Mouse (Mus musculus) G1E (cell line): ENCODE measurements around the gene Pcnx3. TPM values are rescaled to one million over a fixed set of nuclear protein-coding genes. Genes with fewer than 3 reads are reported as not detected.
A peak's percentile ranks its signal among the peaks of the same experiment; 100 is the strongest.

Experiments used
- ATAC-seq: 2 replicates; pipeline ENCODE4 v1.8.0; 2016; ENCODE audit warnings: mild to moderate bottlenecking; ENCODE audit not compliant: insufficient number of reproducible peaks, poor library complexity, low FRiP score, severe bottlenecking; ENCODE audit errors: extremely low read depth
- DNase-seq: peaks from one replicate; pipeline ENCODE4 v3.0.0; 2012; ENCODE audit warnings: low spot score
- H3K27me3 ChIP-seq: 2 replicates; pipeline ENCODE4 v1.6.1; 2012; ENCODE audit warnings: mild to moderate bottlenecking, low read length, inconsistent platforms; ENCODE audit not compliant: insufficient read depth
- H3K36me3 ChIP-seq: replicated peaks from 2 replicates; pipeline ENCODE3; 2012; ENCODE audit warnings: mild to moderate bottlenecking, inconsistent platforms
- H3K4me1 ChIP-seq: 2 replicates; pipeline ENCODE4 v1.6.1; 2012; ENCODE audit warnings: low read depth, low read length, inconsistent platforms, mixed read lengths; ENCODE audit not compliant: insufficient read depth
- H3K4me3 ChIP-seq: 2 replicates; pipeline ENCODE4 v1.5.1; 2012; ENCODE audit warnings: low read depth, mild to moderate bottlenecking, inconsistent platforms, low read length, moderate library complexity, mixed read lengths
- H3K9me3 ChIP-seq: replicated peaks from 2 replicates; pipeline ENCODE4 v1.6.1; 2012; ENCODE audit warnings: inconsistent platforms
- CTCF ChIP-seq: IDR thresholded peaks from 2 replicates; pipeline ENCODE4 v1.5.1; 2012; ENCODE audit warnings: low read depth, low read length, inconsistent platforms, mixed read lengths
- GATA1 ChIP-seq: IDR thresholded peaks from 2 replicates; pipeline ENCODE4 v1.6.1; 2012; ENCODE audit warnings: borderline replicate concordance, low read length, inconsistent platforms, mixed read lengths
- GATA2 ChIP-seq: IDR thresholded peaks from 2 replicates; pipeline ENCODE4 v1.6.1; 2012; ENCODE audit warnings: low read depth, low read length, inconsistent platforms, borderline replicate concordance
- POLR2AphosphoS5 ChIP-seq: IDR thresholded peaks from 2 replicates; pipeline ENCODE4 v1.6.1; 2012; ENCODE audit warnings: low read depth, low read length, inconsistent platforms; ENCODE audit not compliant: insufficient replicate concordance
- TAL1 ChIP-seq: conservative IDR thresholded peaks from 2 replicates; pipeline ENCODE4 v1.6.1; 2012; ENCODE audit warnings: low read depth, low read length, inconsistent platforms, mixed read lengths
- polyA plus RNA-seq: library from polyadenylated mRNA; stranded (reverse); fragments of >175 nt; gene quantifications from 2 replicates; pipeline ENCODE4 v1.2.3, GENCODE M21; 2012
- total RNA-seq, 2 experiments: library from RNA; stranded (forward) in 1 of 2; stranded (reverse) in 1 of 2; fragments of 200-1000 nt in 1 of 2; fragments of >200 nt in 1 of 2; fragmentation: Nextera tagmentation in 1 of 2; gene quantifications; 2 replicates each; pipeline ENCODE4 v1.2.3; 2014 to 2017

The Pcnx3 gene
- total and polyA plus RNA-seq, 3 experiments, result 13.6 to 178 (median 51.0) TPM

DNA sequence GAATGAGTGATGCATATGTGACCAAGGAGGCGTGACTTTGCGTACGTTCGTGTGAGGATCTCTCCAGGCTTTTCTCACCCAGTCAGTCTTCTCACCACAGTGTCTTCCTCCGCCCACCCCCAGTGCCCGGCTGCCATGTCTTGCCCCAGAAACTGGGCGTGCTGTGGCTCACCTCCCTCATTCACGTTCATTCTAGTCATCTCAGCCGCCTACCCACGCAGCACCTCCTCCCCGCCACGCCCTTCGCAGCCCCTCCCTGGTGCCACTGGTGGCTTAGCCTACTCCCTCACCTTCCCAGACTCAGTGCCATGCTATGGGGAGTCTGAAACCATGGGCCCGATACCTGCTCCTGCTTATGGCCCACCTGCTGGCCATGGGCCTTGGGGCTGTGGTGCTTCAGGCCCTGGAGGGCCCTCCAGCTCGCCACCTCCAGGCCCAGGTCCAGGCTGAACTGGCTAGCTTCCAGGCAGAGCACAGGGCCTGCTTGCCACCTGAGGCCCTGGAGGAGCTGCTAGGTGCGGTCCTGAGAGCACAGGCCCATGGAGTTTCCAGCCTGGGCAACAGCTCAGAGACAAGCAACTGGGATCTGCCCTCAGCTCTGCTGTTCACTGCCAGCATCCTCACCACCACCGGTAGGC lies 15.6 kb upstream of the Pcnx3 start, which contains the start of gene Kcnk7:
Kcnk7 (plus strand) TSS at position 205 of the 638 bp plus-strand sequence.
- Histone ChIP-seq H3K4me1 (peaks cover 40% of the 10 kb centered on the region), H3K4me3 (peak within 1 kb of the TSS; percentile 66; the same call in 1 of the 2 replicates), H3K27me3 (no peaks in the 10 kb centered on the region), H3K9me3 (no peaks in the 10 kb centered on the region), H3K36me3 (peaks cover 96% of the 10 kb centered on the region)
- ATAC-seq (no peak), DNase-seq (peak; percentile 67)
- TF ChIP-seq GATA2, result no peak
- TF ChIP-seq GATA1, result no peak

DNA sequence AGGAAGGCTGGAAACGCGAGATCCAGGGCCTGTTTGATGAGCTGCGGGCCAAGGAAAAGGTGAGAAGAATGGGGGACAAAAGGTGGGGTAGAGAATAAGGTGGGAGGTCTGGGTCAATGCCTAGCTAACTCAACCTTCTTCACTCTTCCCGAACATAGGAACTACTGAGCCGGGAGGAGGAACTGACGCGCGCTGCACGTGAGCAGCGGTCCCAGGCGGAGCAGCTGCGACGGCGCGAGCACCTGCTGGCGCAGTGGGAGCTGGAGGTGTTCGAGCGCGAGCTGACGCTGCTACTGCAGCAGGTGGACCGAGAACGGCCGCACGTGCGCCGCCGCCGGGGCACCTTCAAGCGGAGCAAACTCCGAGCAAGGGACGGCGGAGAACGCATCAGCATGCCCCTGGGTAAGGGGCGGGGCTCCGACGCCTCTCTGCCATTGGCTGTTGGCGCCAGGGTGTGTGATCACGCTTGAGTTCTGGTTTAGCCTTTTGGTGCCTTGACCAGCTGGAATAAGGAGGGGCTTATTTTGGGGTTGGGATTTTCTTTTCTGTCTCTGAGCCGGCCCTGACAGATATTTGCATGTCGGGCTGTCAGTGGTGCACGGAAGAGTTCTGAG lies 7.2 kb upstream of the Pcnx3 start:
- ATAC-seq (no peak), DNase-seq (no peak)
- Histone ChIP-seq H3K36me3 (peaks cover 99% of the 10 kb centered on the region), H3K9me3 (no peaks in the 10 kb centered on the region), H3K4me3 (no peak overlapping the region), H3K27me3 (no peaks in the 10 kb centered on the region), H3K4me1 (peaks cover 38% of the 10 kb centered on the region)
- no peak for TF ChIP-seq CTCF
- no peak for TF ChIP-seq TAL1
- TF ChIP-seq GATA2, result no peak
- TF ChIP-seq GATA1, result no peak
- no peak for TF ChIP-seq POLR2AphosphoS5

DNA sequence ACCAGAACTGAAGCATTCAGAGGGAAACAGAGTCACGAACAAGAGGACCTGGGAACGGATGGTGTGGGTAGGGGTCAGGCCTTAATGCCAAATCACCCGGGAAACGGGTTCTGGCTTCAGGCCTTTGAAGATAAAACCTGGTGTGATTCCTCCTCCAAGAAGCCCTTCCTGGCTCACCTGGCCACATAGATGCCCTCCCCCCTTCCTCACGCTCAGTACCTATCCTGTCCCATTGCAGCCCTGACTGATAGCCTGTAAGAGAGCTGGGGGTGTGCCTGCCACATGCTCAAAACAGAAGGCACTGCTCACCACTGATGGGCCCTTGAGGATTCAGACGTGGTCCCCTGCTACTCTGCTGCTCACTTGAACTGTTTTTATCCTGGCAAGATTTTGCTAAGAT lies 5.1 kb upstream of the Pcnx3 start:
- Histone ChIP-seq H3K9me3 (no peaks in the 10 kb centered on the region), H3K4me1 (peaks cover 52% of the 10 kb centered on the region), H3K4me3 (no peak overlapping the region; the same call in 1 of the 2 replicates), H3K36me3 (peaks cover 87% of the 10 kb centered on the region), H3K27me3 (no peaks in the 10 kb centered on the region)
- DNase-seq (no peak), ATAC-seq (no peak)
- TF ChIP-seq GATA2 (no peak), GATA1 (no peak), CTCF (no peak), POLR2AphosphoS5 (no peak), TAL1 (no peak)

GRCm38 (mm10) chr19:5692913-5693396 lies 4.2 kb upstream of the Pcnx3 start:
- ATAC-seq, result no peak
- no peak for DNase-seq
- Histone ChIP-seq H3K9me3 (no peaks in the 10 kb centered on the region), H3K4me1 (peaks cover 52% of the 10 kb centered on the region), H3K27me3 (no peaks in the 10 kb centered on the region), H3K4me3 (peak overlapping the region; percentile 86; the same call in 1 of the 2 replicates), H3K36me3 (peaks cover 79% of the 10 kb centered on the region)
- no peak for TF ChIP-seq GATA2
- no peak for TF ChIP-seq TAL1
- TF ChIP-seq CTCF, result no peak
- TF ChIP-seq GATA1, result no peak
- TF ChIP-seq POLR2AphosphoS5, result no peak

- H3K27me3 ChIP-seq, result no peaks in the 10 kb centered on the region
- H3K36me3 ChIP-seq, result peaks cover 75% of the 10 kb centered on the region
- TF ChIP-seq GATA2 (no peak), POLR2AphosphoS5 (no peak), TAL1 (no peak), GATA1 (no peak), CTCF (no peak)
- DNase-seq (peak; percentile 63), ATAC-seq (no peak)
- peaks cover 59% of the 10 kb centered on the region for H3K4me1 ChIP-seq
- peak overlapping the region; percentile 86; the same call in 1 of the 2 replicates for H3K4me3 ChIP-seq
- H3K9me3 ChIP-seq, result no peaks in the 10 kb centered on the region
Observed at GRCm38 (mm10) chr19:5692086-5692912, 3.6 kb upstream of the Pcnx3 start.

DNA sequence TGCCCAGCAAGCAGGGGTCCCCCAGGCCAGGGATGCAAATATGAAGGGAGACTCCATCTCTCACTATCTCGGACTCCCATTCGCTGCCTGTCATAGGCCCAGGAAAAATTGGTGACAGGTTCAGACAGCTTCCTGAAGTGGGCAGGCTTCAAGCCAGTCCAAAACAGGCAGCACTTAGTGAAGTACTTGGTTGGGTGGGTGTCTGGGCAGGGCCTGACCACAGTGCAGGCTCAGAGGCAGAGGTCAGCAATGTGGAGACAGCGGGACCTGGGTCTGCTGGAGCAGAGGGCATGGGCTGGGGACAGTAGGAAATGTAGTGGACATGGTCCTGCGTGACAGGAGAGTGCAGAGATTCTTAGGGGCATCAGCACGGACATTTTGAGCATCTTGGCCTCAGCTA lies 2.9 kb upstream of the Pcnx3 start:
- Histone ChIP-seq H3K4me3 (peak overlapping the region; percentile 86; the same call in 1 of the 2 replicates), H3K36me3 (peaks cover 73% of the 10 kb centered on the region), H3K4me1 (peaks cover 63% of the 10 kb centered on the region), H3K27me3 (no peaks in the 10 kb centered on the region), H3K9me3 (no peaks in the 10 kb centered on the region)
- TF ChIP-seq GATA1, result no peak
- TF ChIP-seq GATA2, result no peak
- no peak for TF ChIP-seq CTCF
- no peak for TF ChIP-seq TAL1
- TF ChIP-seq POLR2AphosphoS5, result no peak
- no peak for DNase-seq
- ATAC-seq, result no peak
